Mouse (Mus musculus): Measurements from ENCODE around the gene Ube2v1. TPM values are rescaled to one million over a fixed set of nuclear protein-coding genes. Genes with fewer than 3 reads are reported as not detected.
"Not testable (repeated sequence)": the region's sequence is repeated elsewhere in the genome, so short reads cannot be mapped to it uniquely, and the experiment has no call there.

The Ube2v1 gene
- polyA plus RNA-seq, 1 experiment from 2014 or later, result 218 TPM

GRCm38 (mm10) chr2:167657973-167658372, 26.1 kb upstream of the Ube2v1 start:
- no peak overlapping the region for H3K4me2 ChIP-seq (ENCODE audit: low read depth, low read length)
- H3K4me1 ChIP-seq (ENCODE audit: control insufficient read depth, insufficient read depth, low read length), result peaks cover 25% of the 10 kb centered on the region
- H3K27ac ChIP-seq (ENCODE audit: low read length), result no peak overlapping the region
- ATAC-seq (replicated peaks; ENCODE audit: extremely low read depth, insufficient read depth, low FRiP score), result no peak
- H3K4me3 ChIP-seq (ENCODE audit: low read length), result no peak overlapping the region
- 88% methylated on average over 4 of the region's 4 CpGs for WGBS
- no peaks in the 10 kb centered on the region for H3K27me3 ChIP-seq (ENCODE audit: control insufficient read depth, insufficient read depth, low read length)
- H3K9ac ChIP-seq (ENCODE audit: low read length), result no peak overlapping the region
- no peaks in the 10 kb centered on the region for H3K36me3 ChIP-seq (ENCODE audit: control insufficient read depth, insufficient read depth)
- no peaks in the 10 kb centered on the region for H3K9me3 ChIP-seq (replicated peaks; ENCODE audit: control insufficient read depth, low read length)

GRCm38 (mm10) chr2:167656629-167657478, 25.0 kb upstream of the Ube2v1 start:
- Histone ChIP-seq H3K27me3 (ENCODE audit: control insufficient read depth, insufficient read depth, low read length) (no peaks in the 10 kb centered on the region), H3K36me3 (ENCODE audit: control insufficient read depth, insufficient read depth) (no peaks in the 10 kb centered on the region), H3K9ac (ENCODE audit: low read length) (peak overlapping the region; percentile 50), H3K9me3 (replicated peaks; ENCODE audit: control insufficient read depth, low read length) (no peaks in the 10 kb centered on the region), H3K4me3 (ENCODE audit: low read length) (0 out of 2 replicates have a peak overlapping the region, but pooled peaks have one; percentile 1), H3K4me2 (ENCODE audit: low read depth, low read length) (peak overlapping the region; percentile 35), H3K4me1 (ENCODE audit: control insufficient read depth, insufficient read depth, low read length) (peaks cover 21% of the 10 kb centered on the region), H3K27ac (ENCODE audit: low read length) (no peak overlapping the region)
- 76% methylated on average over 16 of the region's 16 CpGs for WGBS
- ATAC-seq (replicated peaks; ENCODE audit: extremely low read depth, insufficient read depth, low FRiP score), result no peak

- Histone ChIP-seq H3K27me3 (ENCODE audit: control insufficient read depth, insufficient read depth, low read length) (no peaks in the 10 kb centered on the region), H3K36me3 (ENCODE audit: control insufficient read depth, insufficient read depth) (0 out of 2 replicates have a peak, but pooled peaks cover 3% of the 10 kb centered on the region), H3K4me1 (ENCODE audit: control insufficient read depth, insufficient read depth, low read length) (peaks cover 12% of the 10 kb centered on the region), H3K9me3 (replicated peaks; ENCODE audit: control insufficient read depth, low read length) (no peaks in the 10 kb centered on the region), H3K4me3 (ENCODE audit: low read length) (no peak overlapping the region), H3K27ac (ENCODE audit: low read length) (no peak overlapping the region), H3K9ac (ENCODE audit: low read length) (no peak overlapping the region), H3K4me2 (ENCODE audit: low read depth, low read length) (no peak overlapping the region)
- 86% methylated on average over 10 of the region's 10 CpGs for WGBS
- ATAC-seq (replicated peaks; ENCODE audit: extremely low read depth, insufficient read depth, low FRiP score), result no peak
Measured at GRCm38 (mm10) chr2:167654911-167655600, 23.2 kb upstream of the Ube2v1 start.

- ATAC-seq (replicated peaks; ENCODE audit: extremely low read depth, insufficient read depth, low FRiP score), result no peak
- Histone ChIP-seq H3K4me3 (ENCODE audit: low read length) (no peak overlapping the region), H3K9me3 (replicated peaks; ENCODE audit: control insufficient read depth, low read length) (no peaks in the 10 kb centered on the region), H3K27me3 (ENCODE audit: control insufficient read depth, insufficient read depth, low read length) (no peaks in the 10 kb centered on the region), H3K27ac (ENCODE audit: low read length) (no peak overlapping the region), H3K9ac (ENCODE audit: low read length) (no peak overlapping the region), H3K4me1 (ENCODE audit: control insufficient read depth, insufficient read depth, low read length) (no peaks in the 10 kb centered on the region), H3K36me3 (ENCODE audit: control insufficient read depth, insufficient read depth) (0 out of 2 replicates have a peak, but pooled peaks cover 3% of the 10 kb centered on the region), H3K4me2 (ENCODE audit: low read depth, low read length) (no peak overlapping the region)
- WGBS, result 69% methylated on average over 7 of the region's 7 CpGs
Measured at GRCm38 (mm10) chr2:167652694-167653093, 20.8 kb upstream of the Ube2v1 start.

- H3K9ac ChIP-seq (ENCODE audit: low read length), result no peak overlapping the region
- WGBS, result 92% methylated on average over 9 of the region's 9 CpGs
- no peaks in the 10 kb centered on the region for H3K27me3 ChIP-seq (ENCODE audit: control insufficient read depth, insufficient read depth, low read length)
- no peak overlapping the region for H3K27ac ChIP-seq (ENCODE audit: low read length)
- no peaks in the 10 kb centered on the region for H3K9me3 ChIP-seq (replicated peaks; ENCODE audit: control insufficient read depth, low read length)
- H3K4me1 ChIP-seq (ENCODE audit: control insufficient read depth, insufficient read depth, low read length), result no peaks in the 10 kb centered on the region
- ATAC-seq (replicated peaks; ENCODE audit: extremely low read depth, insufficient read depth, low FRiP score), result no peak
- H3K4me3 ChIP-seq (ENCODE audit: low read length), result no peak overlapping the region
- H3K36me3 ChIP-seq (ENCODE audit: control insufficient read depth, insufficient read depth), result 0 out of 2 replicates have a peak, but pooled peaks cover 3% of the 10 kb centered on the region
- H3K4me2 ChIP-seq (ENCODE audit: low read depth, low read length), result no peak overlapping the region
Measured at GRCm38 (mm10) chr2:167651622-167652021, 19.7 kb upstream of the Ube2v1 start.

GRCm38 (mm10) chr2:167649290-167650032, 17.6 kb upstream of the Ube2v1 start:
- Histone ChIP-seq H3K9ac (ENCODE audit: low read length) (no peak overlapping the region), H3K4me1 (ENCODE audit: control insufficient read depth, insufficient read depth, low read length) (no peaks in the 10 kb centered on the region), H3K9me3 (replicated peaks; ENCODE audit: control insufficient read depth, low read length) (no peaks in the 10 kb centered on the region), H3K4me2 (ENCODE audit: low read depth, low read length) (no peak overlapping the region), H3K4me3 (ENCODE audit: low read length) (no peak overlapping the region), H3K27ac (ENCODE audit: low read length) (no peak overlapping the region), H3K36me3 (ENCODE audit: control insufficient read depth, insufficient read depth) (0 out of 2 replicates have a peak, but pooled peaks cover 5% of the 10 kb centered on the region), H3K27me3 (ENCODE audit: control insufficient read depth, insufficient read depth, low read length) (no peaks in the 10 kb centered on the region)
- WGBS, result 87% methylated on average over 12 of the region's 12 CpGs
- ATAC-seq (replicated peaks; ENCODE audit: extremely low read depth, insufficient read depth, low FRiP score), result no peak

GRCm38 (mm10) chr2:167646411-167646810, 14.5 kb upstream of the Ube2v1 start:
- Histone ChIP-seq H3K9ac (ENCODE audit: low read length) (no peak overlapping the region), H3K4me3 (ENCODE audit: low read length) (no peak overlapping the region), H3K9me3 (replicated peaks; ENCODE audit: control insufficient read depth, low read length) (no peaks in the 10 kb centered on the region), H3K4me2 (ENCODE audit: low read depth, low read length) (no peak overlapping the region), H3K27me3 (ENCODE audit: control insufficient read depth, insufficient read depth, low read length) (no peaks in the 10 kb centered on the region), H3K36me3 (ENCODE audit: control insufficient read depth, insufficient read depth) (0 out of 2 replicates have a peak, but pooled peaks cover 5% of the 10 kb centered on the region), H3K27ac (ENCODE audit: low read length) (no peak overlapping the region), H3K4me1 (ENCODE audit: control insufficient read depth, insufficient read depth, low read length) (no peaks in the 10 kb centered on the region)
- 75% methylated on average over 4 of the region's 4 CpGs for WGBS
- no peak for ATAC-seq (replicated peaks; ENCODE audit: extremely low read depth, insufficient read depth, low FRiP score)

- not testable (repeated sequence) for H3K36me3 ChIP-seq (ENCODE audit: control insufficient read depth, insufficient read depth); H3K4me3 ChIP-seq (ENCODE audit: low read length); H3K9ac ChIP-seq (ENCODE audit: low read length); H3K27ac ChIP-seq (ENCODE audit: low read length); H3K27me3 ChIP-seq (ENCODE audit: control insufficient read depth, insufficient read depth, low read length); H3K4me1 ChIP-seq (ENCODE audit: control insufficient read depth, insufficient read depth, low read length); H3K4me2 ChIP-seq (ENCODE audit: low read depth, low read length); ATAC-seq (replicated peaks; ENCODE audit: extremely low read depth, insufficient read depth, low FRiP score); H3K9me3 ChIP-seq (replicated peaks; ENCODE audit: control insufficient read depth, low read length)
- 76% methylated on average over 13 of the region's 13 CpGs for WGBS
Measured at GRCm38 (mm10) chr2:167643356-167644052, 11.6 kb upstream of the Ube2v1 start.

Measured in heart, embryonic 16.5 days (tissue).